Mouse (Mus musculus): ENCODE data around the gene Fat3.
A peak's percentile ranks its signal among the peaks of the same experiment; 100 is the strongest.

Fat3 gene

GRCm38 (mm10) chr9:16246741-16247140 lies 254.3 kb downstream of the Fat3 start:
- no peak for DNase-seq (ENCODE audit: low spot score in 2 of 2)

- no peak for DNase-seq (ENCODE audit: low spot score in 2 of 2)
These were observed 269.5 kb downstream of the Fat3 start for GRCm38 (mm10) chr9:16231575-16231974.

GRCm38 (mm10) chr9:16228919-16229318 lies 272.2 kb downstream of the Fat3 start:
- no peak for DNase-seq (ENCODE audit: low spot score in 2 of 2)

GRCm38 (mm10) chr9:16227398-16227797 lies 273.7 kb downstream of the Fat3 start:
- DNase-seq (ENCODE audit: low spot score in 2 of 2): no peak

- no peak for DNase-seq (ENCODE audit: low spot score in 2 of 2)
These were observed 274.5 kb downstream of the Fat3 start for GRCm38 (mm10) chr9:16226545-16226944.

DNA sequence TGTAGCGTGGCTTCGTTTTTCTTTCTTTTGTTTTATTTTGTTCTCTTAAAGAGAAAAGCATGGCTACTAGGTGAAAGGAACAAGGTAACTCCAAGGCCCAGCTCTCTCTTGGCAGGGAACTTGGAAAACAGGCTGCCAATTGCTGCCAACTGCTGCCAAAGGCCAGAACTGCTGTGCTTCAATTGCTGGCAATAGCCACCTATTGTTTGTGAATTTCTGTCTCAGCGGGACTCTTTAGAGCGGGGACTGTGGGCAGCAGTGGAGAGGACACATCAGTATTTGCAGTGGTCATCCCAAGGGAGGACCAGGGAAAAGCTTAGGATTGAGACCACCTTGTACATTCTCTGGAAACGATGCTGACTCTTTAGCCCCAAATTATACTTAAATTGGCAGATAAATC lies 279.2 kb downstream of the Fat3 start:
- DNase-seq (ENCODE audit: low spot score in 2 of 2): peak in 1 of 2 experiments; percentile 56

DNA sequence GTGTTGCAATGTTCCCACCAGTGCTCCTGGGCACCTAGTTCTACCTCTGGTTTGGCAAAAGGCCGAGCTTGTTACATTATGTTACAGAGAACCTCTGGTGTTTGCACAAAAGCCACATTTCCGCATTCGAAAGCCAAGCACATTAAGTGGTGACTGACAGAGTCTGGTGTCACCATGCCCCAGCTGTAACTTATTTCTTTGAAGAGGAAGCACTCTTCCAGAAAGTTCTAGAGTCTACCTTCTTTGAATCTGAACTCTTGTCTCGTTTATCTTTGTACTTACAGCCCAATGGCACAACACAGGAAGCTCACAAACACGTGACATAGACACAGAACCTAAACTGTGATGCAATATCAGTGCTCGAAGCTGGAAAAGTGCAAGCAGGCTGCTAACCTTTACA lies 284.9 kb downstream of the Fat3 start:
- DNase-seq (ENCODE audit: low spot score in 2 of 2): no peak

DNA sequence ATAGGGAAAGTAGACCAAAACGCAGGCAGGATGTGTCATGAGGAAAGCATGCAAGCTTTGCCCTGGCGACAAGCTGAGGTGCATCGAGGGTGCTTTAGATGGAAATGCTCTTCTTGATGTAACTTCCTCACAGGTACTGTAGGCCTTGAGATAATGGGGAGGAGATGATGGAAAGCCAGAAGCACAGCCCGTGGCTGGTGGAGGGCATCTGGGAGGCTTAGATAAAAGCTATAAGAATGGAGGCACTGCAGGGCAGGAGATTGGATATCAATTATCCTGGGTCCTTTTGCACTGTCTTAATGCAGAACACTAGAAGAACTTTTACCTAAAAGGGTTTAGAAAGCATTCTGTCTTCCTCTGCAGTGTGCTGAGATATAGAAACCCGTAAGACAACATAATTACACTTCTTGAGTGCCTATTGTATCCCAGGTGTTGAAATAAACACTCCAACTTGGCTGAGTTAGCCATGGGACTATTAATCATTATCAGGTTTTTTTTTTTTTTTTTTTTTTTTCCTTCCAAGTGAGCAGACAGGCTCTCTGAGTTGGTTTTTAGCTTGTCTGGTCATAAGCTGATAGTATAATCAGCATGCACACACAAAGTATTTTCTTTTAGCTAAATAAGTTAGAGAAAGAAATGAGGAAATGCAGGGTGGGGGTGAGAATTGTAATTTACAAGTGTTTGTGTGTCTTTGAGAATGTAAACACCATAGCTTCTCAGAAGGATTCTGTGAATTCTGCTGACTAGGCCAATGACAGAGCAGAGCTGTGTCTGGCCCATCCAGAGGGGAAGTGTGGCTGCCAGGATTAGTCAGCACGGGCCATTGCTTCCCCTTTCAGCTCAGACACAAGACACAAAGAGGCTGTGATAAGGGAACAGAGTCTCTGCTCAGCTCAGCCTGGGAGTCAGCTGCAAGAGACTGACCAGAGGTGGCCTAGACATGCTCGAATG lies 286.1 kb downstream of the Fat3 start:
- peak; percentile 29 to 57 for DNase-seq (ENCODE audit: low spot score in 2 of 2)

GRCm38 (mm10) chr9:16213324-16213723 lies 287.8 kb downstream of the Fat3 start:
- no peak for DNase-seq (ENCODE audit: low spot score in 2 of 2)

DNA sequence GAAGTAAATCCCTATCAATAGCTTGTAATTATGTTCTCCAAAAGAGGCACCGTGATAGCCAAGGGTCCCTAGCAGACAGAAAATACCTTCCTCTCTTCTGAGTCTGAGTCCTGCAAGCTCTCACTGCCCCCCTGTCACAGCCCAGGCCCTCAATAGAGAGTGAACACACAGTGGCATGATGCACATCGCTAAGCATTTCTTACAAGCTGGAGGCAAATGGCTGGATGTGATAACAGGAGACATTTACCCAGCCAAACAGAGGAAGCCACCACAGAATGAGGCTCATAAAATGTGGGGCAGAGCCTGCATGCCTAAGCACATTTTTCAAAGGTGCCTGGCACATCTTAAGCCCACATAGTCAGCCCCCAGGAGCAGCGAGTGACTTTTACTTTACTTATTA lies 288.5 kb downstream of the Fat3 start:
- no peak for DNase-seq (ENCODE audit: low spot score in 2 of 2)

- DNase-seq (ENCODE audit: low spot score in 2 of 2): no peak
These were observed 288.9 kb downstream of the Fat3 start for GRCm38 (mm10) chr9:16212163-16212562.

DNA sequence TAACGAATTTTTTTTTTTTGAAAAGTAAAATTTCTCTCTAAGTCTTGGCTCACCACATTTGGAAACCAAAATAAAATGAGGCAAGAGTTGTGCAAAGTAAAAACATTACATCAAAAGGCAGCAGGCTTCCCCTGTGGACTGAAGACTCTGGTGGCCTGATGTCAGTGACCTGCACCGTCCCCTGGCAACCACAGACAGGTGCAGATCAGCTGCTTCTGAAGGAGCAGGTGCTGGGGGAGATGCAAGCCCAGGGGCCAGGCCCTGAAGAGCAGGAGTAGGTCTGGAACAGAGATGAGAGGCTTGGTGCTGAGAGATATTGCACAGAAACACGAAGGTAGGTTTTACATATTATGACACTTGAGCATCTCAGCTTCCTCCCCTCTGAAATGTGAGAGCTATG lies 289.6 kb downstream of the Fat3 start:
- DNase-seq (ENCODE audit: low spot score in 2 of 2): no peak

DNA sequence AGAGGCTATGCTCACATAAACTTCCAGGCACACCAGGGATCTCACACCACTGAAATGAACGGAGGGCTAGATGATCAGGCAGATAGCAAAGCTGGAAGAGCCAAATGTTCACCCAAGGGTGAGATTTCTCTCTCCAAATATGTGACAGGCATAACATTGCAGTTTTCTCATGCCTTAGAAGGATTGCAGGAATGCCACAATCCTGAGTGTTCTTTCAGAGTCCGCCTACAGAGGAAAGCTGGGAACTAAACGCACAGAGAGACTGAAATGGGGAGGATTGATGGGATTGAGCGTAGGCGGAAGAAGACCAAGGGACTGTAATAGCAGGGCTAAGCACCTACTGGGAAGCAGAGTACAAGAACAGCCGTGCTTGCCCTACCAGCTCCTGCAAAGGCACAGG lies 298.8 kb downstream of the Fat3 start:
- DNase-seq (ENCODE audit: low spot score in 2 of 2): peak; percentile 29 to 47

- DNase-seq (ENCODE audit: low spot score in 2 of 2): no peak
These were observed 300.1 kb downstream of the Fat3 start for GRCm38 (mm10) chr9:16200948-16201347.

DNA sequence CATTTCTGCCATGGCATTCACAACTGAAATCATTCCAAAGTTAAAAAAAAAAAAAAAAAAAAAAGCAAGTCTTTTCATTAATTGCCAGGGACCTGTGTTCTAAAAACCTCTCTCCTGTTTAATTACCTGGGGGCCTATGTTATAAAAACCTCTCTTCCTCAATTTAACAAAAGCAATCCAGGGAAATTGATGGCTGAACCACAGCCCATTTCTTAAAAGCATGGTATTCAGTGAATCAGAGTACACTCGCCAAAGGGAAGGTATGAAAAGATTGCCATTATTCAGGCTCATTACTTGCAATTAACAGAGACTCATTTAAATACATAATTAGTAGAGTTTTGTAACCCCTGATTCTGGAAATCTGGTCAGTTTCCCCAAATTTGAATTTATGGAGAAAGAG lies 314.6 kb downstream of the Fat3 start:
- DNase-seq (ENCODE audit: low spot score in 2 of 2): no peak

DNA sequence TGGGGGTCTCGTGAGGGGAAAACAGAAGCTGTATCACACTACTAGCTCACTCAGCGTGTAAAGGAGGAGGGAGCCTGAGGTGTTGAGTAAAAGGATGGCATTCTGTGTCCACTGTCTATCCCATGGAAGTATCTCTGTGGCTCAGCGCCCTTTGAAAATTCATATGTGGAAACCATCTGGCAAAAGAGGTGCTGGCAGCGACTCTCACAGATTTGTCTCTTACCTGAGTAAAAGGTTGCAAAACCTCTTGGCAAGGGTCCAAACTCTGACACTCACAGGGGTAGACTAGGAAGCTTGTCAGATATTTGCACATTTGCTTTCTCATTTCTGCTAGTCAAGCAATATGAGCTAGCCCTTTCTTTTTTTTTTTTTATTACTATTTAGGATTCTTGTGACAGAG lies 331.8 kb downstream of the Fat3 start:
- DNase-seq (ENCODE audit: low spot score in 2 of 2): no peak

GRCm38 (mm10) chr9:16168051-16168450 lies 333.0 kb downstream of the Fat3 start:
- DNase-seq (ENCODE audit: low spot score in 2 of 2): no peak

DNA sequence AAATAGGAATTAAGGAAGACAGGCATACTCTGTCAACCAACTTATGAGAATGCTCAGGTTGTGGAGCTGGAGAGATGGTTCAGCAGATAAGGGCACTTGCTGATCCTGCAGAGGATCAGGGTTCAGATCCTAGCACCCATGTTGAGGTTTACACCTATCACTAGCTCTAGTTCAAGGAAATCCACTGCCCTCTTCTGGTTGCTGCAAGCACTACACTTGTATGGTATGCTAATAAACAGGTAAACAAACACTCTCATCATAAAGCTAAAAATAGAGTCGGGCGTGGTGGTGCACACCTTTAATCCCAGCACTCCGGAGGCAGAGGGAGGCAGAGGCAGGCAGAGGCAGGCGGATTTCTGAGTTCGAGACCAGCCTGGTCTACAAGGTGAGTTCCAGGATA lies 341.7 kb downstream of the Fat3 start:
- DNase-seq (ENCODE audit: low spot score in 2 of 2): no peak

- DNase-seq (ENCODE audit: low spot score in 2 of 2): no peak
These were observed 347.5 kb downstream of the Fat3 start for GRCm38 (mm10) chr9:16153580-16153930.

DNA sequence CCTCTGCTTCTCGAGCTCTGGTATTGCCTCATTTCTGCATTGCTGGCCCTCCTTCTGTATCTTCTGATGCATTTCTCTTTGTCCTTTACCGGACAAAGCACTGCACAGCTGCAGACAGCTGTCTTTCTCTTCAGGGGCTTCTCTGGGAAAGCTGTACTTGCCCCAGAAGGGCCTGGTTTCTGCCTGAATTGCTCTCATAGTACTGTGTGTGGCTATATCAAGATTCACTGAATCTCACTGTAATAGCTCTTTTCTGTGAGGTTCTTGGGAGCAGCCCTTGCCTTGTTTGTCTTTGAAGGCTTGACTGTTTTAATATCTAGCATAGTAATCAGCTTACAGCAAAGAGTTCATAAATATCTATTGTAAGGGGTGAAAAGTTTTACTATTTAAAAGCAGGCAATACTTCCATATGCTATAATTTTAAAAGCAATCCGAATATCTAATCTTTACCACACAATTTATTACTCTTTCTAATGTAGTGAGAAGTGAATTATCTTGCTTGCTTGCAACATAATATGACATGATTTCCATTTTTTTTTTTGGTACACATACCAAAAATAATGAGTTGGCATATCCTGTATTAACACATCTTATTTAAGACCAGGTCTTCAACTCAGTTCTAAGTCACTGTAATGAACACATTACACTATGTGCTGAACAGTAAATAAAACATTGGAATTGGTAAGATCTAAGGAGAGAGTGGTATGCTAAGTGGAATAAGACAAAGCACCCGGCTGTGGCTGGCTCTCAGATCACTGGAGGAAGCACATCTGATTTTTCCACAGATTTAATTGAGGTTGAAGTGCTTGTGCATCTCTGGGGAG lies 348.1 kb downstream of the Fat3 start:
- DNase-seq (ENCODE audit: low spot score in 2 of 2): no peak

DNA sequence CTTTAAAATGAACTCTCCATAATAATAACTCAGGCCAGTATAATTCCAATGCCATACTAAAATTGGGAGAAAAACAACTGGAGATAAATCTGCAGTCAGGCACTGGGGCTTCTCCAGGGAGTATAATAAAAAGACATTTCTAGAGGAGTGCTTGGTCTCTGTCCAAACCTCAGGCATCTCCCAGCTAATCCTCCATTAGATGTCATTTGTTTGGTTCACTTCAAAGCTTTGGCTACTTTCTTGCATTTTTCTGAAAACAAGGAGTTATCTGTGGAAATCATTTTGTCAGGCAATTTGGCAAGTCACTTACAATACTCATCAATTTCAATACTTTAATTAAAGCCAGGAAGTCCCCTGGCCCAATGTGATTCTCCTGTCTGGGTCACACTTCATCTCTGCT lies 351.0 kb downstream of the Fat3 start:
- DNase-seq (ENCODE audit: low spot score in 2 of 2): no peak

- DNase-seq (ENCODE audit: low spot score in 2 of 2): no peak
These were observed 353.4 kb downstream of the Fat3 start for GRCm38 (mm10) chr9:16147735-16148134.

DNA sequence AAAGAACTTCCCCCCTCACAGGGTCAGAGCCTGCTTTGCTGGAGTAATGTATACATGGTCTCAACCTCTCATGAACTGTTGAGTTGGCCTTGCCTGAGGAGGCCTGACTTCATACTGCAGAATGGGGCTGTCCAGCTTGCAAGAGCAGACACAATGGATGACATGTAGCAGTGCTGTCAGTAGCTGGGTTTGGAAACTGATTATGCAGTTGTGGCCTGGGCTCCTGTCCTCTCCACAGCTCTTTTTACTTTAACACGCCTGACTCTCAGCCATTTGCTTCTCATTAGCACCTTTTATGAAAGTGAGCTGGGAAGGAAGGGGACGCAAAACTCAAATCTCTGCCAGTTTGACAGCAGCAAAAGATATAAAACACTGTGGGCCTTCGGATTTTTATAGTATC lies 356.4 kb downstream of the Fat3 start:
- no peak for DNase-seq (ENCODE audit: low spot score in 2 of 2)

Data from right cerebral cortex, adult 2 months (tissue).